Mouse (Mus musculus) small intestine, adult 2 months (tissue): ENCODE measurements around the gene Shroom3.

ENCODE experiments used
- CTCF ChIP-seq: fragments of 200-500 bp; IDR thresholded peaks from 2 replicates; pipeline ENCODE4 v1.5.1; 2012; ENCODE audit warnings: low read depth, mild to moderate bottlenecking, control low read depth, inconsistent platforms, low read length, moderate library complexity, mixed read lengths; ENCODE audit not compliant: insufficient replicate concordance, insufficient read length; ENCODE audit errors: extremely low read depth
- POLR2A ChIP-seq: fragments of 200-500 bp; IDR thresholded peaks from 2 replicates; pipeline ENCODE4 v1.6.1; 2012; ENCODE audit warnings: low read depth, mild to moderate bottlenecking, control low read depth, inconsistent platforms, low read length, moderate library complexity

- TF ChIP-seq CTCF, result no peak
- TF ChIP-seq POLR2A, result no peak
Measured at GRCm38 (mm10) chr5:92701750-92702149, 18.5 kb downstream of the Shroom3 start.
